Mouse (Mus musculus) T-helper 2 cell (primary cell): ENCODE results near the gene Ngfr.

Experiments
- in situ Hi-C: fragments of 300-600 bp; cut with MboI, MseI; formaldehyde crosslinking; loops from one replicate; pipeline ENCODE4 v1.15.1; 2025; ENCODE audit warnings: high pct_unique_total_duplicates

Ngfr gene

DNA sequence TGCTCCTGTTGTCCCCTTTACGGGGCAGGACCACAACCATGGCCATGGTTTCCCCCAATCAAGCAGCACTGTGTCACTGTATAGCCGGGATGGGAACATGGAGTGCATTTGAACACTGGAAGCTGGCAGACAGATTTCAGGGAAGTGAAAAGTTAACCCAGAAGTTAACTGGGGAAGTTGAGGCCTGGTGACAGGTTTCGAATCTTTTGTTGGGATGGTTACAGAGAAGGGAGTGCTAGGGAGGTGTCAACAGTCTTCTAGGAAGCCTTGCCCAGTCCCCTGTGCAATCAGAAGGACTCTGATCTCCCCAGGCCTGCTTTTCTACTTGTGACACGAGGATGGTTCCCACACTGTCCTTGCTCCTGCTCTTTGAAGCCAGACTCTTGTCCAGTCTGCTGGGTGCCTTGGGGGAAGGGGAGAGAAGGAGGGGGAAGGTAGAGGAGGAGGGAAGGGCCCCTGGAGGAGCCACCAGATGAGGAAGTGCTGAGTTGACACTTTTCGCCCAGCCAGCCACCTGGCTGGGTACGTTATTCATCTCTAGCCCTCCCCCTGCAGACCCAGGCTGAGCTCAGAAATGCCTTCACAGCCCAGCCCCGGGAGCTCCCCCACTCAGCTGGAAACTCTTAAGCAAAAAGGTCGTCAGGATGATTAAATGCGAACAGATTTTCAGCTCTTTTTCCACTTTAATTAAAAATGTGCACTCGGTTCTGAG is 8.1 kb upstream of the Ngfr start:
- in situ Hi-C loops = loop anchor here (10.0 kb wide), 1 partner anchor 1371 kb away; no protein-coding TSS in a partner anchor

DNA sequence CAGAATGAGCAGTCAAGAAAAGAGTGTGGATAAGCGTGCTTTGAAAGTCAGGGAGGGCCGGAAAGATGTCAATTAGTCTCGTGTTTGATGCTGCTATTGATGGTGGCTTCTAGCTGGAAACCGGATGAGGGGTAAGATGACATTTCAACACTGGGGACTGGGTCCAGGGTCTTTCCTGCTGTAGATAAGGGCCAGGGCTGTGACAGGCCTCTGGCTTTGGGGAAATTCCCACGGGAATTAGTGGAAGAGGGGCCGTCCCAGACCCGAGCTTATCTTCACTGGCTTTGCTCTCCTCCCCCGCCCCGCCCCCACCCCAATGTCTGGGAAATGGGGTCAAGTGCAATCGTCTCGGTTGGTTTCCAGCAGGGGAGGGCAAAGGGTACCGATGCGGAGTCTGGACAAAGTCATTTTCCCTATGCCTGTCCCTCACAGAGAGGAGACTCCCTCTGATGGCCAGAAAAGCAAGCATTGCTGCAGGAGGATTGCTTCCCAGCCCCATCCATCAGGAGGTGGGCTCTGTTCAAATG is 7.2 kb upstream of the Ngfr start:
- in situ Hi-C loops = loop anchor here (10.0 kb wide), 1 partner anchor 1370 kb away; no protein-coding TSS in a partner anchor

DNA sequence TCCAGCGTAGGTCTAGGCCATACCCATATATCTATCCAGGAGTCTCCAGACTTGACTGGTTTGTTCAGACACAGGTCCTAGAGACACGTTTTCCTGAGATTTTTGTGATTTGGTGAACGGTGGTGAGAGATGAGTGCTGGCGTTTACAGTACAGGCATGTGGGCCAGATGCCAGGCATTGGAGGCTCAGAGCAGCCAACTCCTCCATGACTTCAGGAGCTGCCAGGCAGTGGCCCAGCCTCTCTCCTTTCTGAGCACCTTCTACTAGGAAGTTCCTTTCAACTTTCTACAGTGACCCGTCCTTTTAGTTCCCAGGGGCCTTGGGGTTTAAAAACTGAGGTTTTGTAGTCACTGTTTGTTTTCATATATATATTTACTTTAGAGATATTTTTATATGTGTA is 6.0 kb upstream of the Ngfr start:
- in situ Hi-C loops = loop anchor here (10.0 kb wide), 1 partner anchor 1369 kb away; no protein-coding TSS in a partner anchor

DNA sequence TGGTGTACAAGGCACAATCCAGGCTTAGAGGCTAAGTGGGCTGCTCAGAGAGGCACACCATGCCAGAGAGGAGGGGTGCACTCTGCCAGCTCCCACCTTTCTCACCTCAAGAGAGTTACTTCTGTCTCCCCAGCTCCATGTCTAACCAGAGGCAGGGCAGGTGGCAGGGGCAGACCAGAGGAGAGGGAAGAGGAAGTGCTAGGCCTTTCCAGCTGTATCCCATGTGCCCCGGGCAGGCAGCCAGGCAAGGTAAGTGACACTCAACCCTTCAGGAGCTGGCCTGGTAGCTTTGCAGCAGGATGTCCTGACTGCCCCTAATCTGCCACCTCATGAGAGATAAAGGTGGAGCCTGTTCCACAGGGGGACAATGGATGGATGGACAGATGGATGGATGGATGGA is 5.2 kb upstream of the Ngfr start:
- in situ Hi-C loops = loop anchor here (10.0 kb wide), 1 partner anchor 1368 kb away; no protein-coding TSS in a partner anchor

DNA sequence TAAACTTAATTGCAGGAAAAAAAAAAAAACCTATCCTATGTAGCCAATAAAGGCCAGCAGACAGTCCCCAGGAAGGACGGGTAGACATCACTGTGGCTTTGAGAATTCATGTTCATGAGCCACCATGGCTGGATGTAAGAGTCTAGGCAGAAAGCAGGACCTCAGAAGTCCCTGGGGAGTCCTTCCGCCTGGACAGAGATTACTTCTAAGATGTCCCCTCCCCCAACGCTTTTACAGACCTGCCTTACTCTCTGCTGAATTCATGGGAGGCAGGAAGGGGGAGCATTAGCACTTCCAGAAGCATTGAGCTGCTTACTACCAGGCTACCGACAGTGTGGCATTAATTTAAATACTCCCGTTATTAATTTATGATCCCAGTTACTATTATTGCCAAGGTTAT is 1.7 kb upstream of the Ngfr start:
- in situ Hi-C loops = loop anchor here (5.0 kb wide), 1 partner anchor 57 kb away; no protein-coding TSS in a partner anchor

DNA sequence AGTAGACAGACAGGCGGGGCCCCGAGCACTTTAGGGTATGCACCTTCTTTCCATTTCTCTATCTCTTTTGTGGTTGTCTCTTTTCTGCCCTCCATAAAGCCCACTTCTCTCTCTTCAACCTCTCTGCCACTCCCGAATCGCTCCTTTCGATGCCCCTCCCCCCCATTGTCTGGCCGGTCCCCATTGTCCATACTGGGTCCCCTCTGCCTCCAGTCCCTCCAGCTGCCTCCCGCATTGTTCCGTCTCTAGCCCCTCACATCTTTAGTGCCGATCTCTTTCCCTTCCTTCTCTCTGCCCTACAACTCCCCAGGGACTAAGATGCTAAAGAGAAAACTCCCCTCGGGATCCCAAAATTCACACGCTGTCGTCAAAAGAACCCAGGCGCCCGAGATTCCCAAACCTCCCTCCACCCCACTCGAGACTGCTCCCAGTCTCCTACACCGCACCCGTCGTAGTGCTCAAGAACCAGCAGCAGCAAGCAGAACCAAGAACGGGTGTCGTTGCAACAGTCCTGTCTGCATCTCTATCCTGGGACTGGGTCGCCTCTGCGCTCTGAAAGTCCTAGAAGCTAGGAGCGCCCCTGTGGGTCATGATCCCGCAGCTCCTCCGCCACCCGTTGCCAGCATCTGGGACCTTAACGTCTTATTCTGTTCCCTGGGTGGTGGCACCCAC is 648 bp downstream of the Ngfr start:
- in situ Hi-C loops = loop anchor here (5.0 kb wide), 1 partner anchor 55 kb away; no protein-coding TSS in a partner anchor

DNA sequence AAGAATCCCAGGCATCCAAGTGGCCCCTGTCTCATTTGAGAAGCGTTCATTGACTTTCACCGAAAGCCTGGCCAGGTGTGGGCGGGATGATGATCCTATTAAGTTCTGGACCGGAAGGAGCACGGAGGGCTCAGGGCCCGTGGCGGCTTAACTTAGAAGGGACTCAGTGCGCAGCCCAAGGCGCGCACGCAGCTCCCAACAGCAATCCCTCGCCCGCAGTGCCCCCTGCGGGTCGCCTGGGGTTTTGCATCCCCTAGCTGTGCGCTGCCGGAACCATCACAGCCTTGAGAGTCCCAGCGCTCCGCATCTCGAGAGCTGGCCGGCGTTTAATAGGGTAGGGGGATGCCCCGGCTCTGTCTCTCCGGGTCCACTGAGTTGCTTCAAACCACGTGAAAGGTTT is 1.4 kb downstream of the Ngfr start:
- in situ Hi-C loops = loop anchor here (5.0 kb wide), 1 partner anchor 54 kb away; no protein-coding TSS in a partner anchor

DNA sequence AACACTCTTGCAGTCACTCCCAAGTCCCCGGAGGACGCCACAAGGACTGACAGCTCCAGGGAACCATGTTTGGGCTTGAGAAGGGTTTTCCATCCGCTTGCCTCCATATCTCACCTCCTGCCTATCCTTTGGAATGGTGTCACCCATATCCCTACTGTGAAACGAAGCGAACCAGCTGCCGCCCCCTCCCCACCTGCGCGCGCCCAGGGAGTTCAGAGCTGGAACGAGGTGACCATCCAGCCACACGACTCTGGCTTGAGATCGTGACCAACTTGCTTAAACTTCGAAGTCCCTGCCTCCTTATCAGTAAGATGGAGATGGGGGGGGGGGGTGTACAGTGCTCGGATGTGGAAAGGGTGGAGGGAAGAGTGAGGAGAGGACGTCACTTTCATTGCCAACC is 1.9 kb downstream of the Ngfr start:
- in situ Hi-C loops = loop anchor here (5.0 kb wide), 1 partner anchor 53 kb away; no protein-coding TSS in a partner anchor

DNA sequence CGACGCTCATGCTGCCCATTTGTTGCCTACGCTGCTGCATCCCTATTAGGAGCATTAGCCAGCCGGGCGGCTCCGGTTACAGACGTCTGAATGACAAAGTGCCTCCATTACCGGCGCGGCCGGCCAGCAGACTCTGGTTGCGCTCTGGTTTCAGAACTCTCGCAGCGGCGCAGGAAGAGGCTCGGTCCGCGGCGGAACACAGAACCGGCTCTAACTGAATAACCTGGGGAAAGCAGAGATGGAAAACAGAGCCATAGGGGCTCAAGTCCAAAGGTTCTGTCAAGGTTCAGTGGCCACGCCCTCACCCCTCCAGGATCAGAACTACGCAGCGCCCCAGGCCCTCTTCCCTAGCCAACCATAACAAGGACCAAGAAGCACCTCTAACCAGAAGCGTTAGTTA is 2.3 kb downstream of the Ngfr start:
- in situ Hi-C loops = loop anchor here (5.0 kb wide), 1 partner anchor 53 kb away; no protein-coding TSS in a partner anchor

DNA sequence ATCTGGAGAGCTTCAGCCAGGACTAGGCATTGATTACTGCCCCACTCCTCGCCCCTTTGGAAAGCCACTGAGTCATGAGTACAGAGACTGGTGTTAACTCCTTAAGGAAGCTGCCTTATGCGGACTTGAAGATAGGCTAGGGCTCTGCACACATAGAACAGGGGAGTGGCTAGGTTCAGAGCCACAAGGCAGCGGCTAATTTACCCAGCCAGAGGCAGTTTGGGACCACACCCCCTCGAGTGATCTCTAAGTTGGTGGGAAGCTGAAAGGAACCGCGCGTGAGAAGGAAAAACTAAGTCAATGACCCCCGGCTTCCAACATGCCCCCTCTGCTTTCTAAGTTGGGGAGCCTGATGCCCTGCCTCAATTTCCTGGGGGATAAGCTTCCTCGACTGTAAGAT is 2.9 kb downstream of the Ngfr start:
- in situ Hi-C loops = loop anchor here (5.0 kb wide), 1 partner anchor 52 kb away; no protein-coding TSS in a partner anchor

DNA sequence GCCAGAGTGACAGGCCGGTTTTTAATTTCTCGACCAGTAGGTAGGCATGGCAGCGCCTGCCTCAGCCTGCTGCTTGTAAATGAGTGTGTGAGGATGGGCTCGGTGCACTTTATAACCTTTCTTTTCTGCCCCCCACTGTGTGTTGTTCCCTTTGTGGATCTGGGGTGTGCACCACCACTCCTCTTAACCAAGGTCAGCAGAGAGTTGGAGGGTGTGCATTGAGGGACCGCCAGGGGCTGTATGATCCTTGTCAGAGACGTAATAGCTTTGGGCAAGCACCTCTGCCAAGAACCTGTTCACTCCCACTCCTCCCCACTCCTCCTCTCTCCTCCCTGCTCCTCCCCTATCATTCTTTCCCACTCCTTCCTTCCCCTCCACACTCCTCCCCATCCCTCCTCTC is 4.1 kb downstream of the Ngfr start:
- in situ Hi-C loops = no loop called here

DNA sequence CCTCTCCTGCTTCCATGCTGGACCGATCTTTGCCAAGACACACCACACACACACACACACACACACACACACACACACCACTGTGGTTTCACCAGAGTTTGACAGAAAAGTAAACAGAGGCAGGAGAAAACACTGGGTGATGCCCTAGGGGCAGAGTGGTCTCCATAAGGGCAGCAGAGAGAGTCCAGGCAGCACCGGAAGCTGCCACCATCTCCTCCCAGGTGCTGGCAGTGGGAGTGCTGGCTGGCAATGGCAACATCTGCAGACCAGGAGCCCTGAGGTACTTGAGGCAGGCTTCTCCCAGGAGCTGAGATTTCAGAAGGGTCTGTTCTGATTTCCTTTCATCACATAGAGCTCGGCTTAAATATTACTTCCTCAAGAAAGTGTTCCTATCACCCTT is 5.3 kb downstream of the Ngfr start:
- in situ Hi-C loops = no loop called here

DNA sequence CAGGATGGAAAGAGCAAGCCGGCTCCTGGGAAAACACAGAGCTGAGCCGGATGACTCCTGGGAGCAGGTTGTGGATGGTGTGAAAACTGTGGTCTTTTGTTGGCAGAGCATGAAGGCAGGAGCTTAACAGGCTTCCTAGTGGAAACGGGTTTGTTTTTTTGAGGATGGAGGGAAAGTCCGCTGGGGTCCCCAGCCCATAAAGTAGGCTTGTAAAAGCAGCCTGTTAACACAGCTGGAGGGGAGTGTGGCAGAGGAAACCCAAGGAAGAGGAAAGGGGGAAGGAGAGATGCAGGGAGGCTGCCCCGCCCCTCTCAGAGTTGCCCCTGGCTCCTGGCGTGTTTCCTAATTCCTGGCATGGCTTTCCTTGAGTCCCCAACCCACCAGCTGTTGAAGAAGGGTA is 8.1 kb downstream of the Ngfr start:
- in situ Hi-C loops = no loop called here

DNA sequence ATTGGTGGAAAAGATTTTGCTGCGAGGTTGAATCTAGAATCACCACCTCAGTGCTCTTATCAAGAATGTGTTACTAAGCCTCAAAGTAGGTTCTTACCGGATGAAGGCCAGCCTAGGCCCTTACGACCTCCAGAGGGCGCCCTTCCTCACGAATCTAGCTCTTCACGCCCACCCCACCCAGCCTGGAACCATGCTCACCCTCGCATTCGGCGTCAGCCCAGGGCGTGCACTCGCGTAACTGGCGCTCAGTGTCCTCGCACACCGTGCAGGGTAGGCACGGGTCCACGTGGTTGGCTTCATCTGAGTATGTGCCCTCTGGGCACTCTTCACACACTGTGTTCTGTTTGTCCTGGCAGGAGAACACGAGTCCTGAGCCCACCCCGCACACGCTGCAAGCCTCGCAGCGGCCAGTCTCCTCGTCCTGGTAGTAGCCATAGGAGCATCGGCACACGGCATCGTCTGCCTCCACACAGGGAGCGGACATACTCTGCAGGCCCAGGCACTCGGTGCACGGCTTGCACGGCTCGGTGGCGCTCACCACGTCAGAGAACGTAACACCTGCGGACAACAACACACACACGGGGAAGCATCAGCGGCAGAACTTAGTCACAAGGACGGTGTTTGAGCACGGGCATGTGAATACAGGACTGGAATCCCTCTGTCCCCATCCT is 9.6 kb downstream of the Ngfr start:
- in situ Hi-C loops = no loop called here

DNA sequence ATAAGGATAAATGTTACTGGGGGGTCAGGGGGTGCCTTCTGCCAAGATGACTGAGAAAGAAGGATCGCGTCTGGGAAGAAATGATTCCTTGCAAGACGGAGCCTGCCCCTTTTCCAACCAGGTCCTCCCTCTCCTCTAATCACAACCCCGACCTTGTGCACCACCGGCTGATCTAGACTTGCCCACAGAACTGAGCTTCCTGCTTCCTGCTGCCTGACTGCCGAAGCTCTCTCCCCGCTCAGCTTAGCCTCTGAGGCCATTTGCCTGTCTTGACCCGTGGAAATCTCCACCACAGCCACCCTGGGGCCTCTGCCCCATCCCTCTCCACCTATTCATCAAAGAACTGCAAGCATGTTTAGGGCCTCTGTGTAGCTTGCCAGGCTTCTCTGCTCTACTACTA is 11.2 kb downstream of the Ngfr start:
- in situ Hi-C loops = no loop called here

DNA sequence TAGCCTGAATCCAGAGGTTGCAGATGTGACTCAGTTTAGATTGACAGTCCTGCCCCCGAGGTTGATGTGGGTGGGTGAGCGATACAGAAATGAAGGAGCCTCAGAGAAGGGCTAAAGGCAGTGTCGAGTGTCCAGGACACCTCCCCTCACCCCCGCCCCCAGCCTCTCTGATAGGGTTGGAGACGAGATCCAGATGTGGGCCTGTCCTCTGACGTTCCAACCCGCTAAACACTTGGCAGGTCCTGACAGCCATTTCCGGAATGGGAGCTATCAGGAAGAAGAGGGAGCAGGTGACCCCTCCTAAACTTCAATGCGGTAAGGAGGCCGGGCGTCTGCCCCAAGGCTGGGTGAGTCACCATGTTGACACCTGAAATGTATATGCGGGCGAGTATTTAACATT is 11.7 kb downstream of the Ngfr start:
- in situ Hi-C loops = no loop called here

DNA sequence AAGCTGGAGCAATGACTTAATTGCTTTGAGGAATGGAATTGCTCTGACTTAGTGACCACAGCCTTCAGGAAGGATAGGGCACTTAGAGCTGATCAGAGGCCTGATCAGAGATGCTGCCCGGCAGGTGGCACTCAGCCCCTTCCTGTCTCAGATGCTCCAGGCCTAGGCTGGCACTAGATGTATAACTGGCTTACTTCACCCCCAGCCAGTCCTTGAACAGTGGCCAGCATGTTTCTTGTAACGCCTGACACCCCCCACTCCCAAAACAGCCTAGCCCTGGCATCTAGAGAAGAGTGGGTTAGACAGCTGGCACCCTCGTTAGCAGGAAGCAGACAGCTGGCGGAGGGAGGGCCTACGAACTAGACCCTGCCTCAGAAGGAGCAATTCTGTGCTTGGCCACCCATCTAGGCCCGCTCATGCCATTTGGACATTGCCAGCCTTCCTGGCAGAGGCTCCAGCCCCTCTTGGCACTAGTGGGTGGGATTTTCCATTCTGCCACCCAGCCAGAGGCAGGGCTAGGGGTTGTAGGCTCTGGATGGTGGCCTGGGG is 12.7 kb downstream of the Ngfr start:
- in situ Hi-C loops = no loop called here

DNA sequence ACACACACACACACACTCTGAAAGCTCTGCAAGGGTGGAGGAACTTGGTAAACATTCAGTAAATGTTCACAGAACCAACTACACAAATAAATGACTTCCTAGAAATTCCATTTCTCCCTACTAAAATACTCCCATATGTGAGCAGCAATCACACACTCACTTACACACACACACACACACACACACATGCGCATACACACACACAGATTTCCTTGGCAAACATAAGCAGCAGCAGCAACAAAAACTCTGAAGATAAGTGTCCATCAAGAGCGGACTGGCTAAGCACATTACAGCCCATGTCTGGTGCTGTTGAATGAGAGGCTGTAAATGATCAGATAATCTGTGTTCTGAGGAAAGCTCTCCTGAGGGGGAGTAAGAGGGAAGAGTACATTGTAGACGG is 15.3 kb downstream of the Ngfr start:
- in situ Hi-C loops = no loop called here

DNA sequence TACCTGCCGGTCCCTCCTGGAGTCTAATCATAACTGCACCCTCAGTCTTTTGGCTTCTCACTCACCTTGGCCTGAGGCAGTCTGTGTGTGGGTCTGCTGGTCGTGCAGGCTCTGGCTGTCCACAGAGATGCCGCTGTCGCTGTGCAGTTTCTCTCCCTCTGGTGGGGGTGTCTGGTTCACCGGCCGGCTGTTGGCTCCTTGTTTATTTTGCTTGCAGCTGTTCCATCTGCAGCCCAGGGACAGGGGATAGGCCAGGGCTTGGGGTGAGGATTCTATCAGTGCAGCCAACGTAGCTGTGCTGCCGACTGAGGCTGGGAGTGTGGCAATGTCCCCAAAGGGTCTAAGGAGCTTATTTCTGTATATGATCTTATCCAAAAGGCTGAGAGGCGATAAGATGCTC is 15.8 kb downstream of the Ngfr start:
- in situ Hi-C loops = no loop called here

DNA sequence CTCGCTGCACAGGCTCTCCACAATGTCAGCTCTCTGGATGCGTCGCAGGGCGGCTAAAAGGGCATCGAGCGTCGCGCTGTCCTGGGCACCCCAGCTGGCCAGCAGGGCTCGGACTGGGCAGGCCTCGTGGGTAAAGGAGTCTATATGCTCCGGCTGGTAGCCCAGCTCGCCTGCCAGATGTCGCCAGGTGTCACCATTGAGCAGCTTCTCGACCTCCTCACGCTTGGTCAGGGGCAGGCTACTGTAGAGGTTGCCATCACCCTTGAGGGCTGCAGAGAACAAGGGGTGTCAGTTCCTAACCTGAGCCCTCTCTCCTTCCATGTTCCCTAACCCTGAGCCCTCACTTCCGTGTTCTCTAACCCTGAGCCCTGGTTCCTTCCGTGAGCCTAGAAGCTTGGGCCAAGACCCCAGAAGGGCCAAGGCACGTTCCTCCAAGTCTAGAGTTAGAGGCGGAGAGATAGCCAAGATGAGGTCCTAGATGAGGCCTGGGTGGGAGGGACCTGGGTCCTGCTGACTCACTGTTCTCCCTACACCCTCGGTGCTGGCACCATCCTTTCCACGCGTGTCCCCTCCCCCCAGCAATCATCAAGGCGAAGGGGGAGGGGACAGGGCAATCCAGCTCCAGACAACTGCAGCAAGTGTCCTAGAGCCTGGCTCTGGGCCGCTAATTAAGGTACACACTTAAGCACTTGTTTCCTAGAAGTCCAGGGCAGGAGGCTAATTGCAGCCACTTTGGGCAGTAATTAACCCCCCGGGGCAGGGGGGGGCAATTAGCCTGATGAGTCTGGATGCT is 16.5 kb downstream of the Ngfr start:
- in situ Hi-C loops = no loop called here

DNA sequence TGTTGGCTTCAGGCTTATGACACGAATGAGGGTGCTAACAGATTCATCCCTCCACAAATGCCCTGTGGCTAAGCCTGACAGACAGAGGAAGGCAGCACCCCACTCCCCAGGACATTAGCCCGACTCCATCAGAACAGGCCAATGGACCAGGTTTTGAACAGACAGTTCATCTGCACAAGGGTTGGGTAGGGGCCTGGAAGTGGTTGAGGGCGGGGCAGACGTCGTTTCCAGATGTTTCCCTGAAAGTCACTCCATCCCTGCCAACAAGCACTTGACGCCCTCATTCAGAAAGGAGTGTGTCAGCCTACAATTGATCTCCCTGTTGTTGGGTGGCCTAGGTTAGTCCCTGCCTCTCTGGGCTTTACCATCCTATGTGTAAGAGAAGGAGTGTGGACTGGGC is 17.6 kb downstream of the Ngfr start:
- in situ Hi-C loops = no loop called here
